Mouse (Mus musculus) limb, embryonic 15.5 days (tissue): ENCODE results near the gene Fto. TPM values are rescaled to one million over a fixed set of nuclear protein-coding genes. Genes with fewer than 3 reads are reported as not detected.

ENCODE experiments used
- ATAC-seq: fragments of 200-750 bp; cut with Nextera tagmentation; 2 replicates; pipeline ENCODE4 v1.8.0; 2017; ENCODE audit warnings: low read depth, moderate TSS enrichment; ENCODE audit not compliant: insufficient number of reproducible peaks, low FRiP score, low TSS enrichment
- H3K27ac ChIP-seq: fragments of 300-500 bp; sonication (generic); 2 replicates; pipeline ENCODE4 v1.5.1; 2015; ENCODE audit warnings: moderate library complexity, mild to moderate bottlenecking, inconsistent platforms
- H3K27me3 ChIP-seq: fragments of 300-500 bp; sonication (generic); 2 replicates; pipeline ENCODE4 v1.6.1; 2015; ENCODE audit warnings: inconsistent platforms
- H3K36me3 ChIP-seq: fragments of 300-500 bp; sonication (generic); 2 replicates; pipeline ENCODE4 v1.6.1; 2015; ENCODE audit warnings: inconsistent platforms
- H3K4me1 ChIP-seq: fragments of 300-500 bp; sonication (generic); 2 replicates; pipeline ENCODE4 v1.6.1; 2015; ENCODE audit warnings: inconsistent platforms
- H3K4me2 ChIP-seq: fragments of 300-500 bp; sonication (generic); 2 replicates; pipeline ENCODE4 v1.6.1; 2015; ENCODE audit warnings: mild to moderate bottlenecking, inconsistent platforms
- H3K4me3 ChIP-seq: fragments of 300-500 bp; sonication (generic); 2 replicates; pipeline ENCODE4 v1.5.1; 2015; ENCODE audit warnings: mild to moderate bottlenecking, inconsistent platforms
- H3K9ac ChIP-seq: fragments of 300-500 bp; sonication (generic); 2 replicates; pipeline ENCODE4 v1.6.1; 2015; ENCODE audit warnings: inconsistent platforms
- H3K9me3 ChIP-seq: fragments of 300-500 bp; sonication (generic); 2 replicates; pipeline ENCODE4 v1.6.1; 2016; ENCODE audit warnings: inconsistent platforms
- WGBS: fragments of 180-500 bp; shearing (Covaris S2); methylation state at CpG from one replicate; pipeline ENCODE4 v1.1.7; 2015; 5-methylcytosine and 5-hydroxymethylcytosine counted together
- polyA plus RNA-seq: library from polyadenylated mRNA; unstranded; fragments of >200 nt; fragmentation: Nextera tagmentation; extraction: Ambion mirVana; gene quantifications from 2 replicates; pipeline ENCODE4 v1.2.1, GENCODE M21; 2015

Fto gene
- polyA plus RNA-seq, 1 experiment from 2014 or later: 97.1 TPM

GRCm38 (mm10) chr8:91445516-91445915 lies 132.2 kb downstream of the Fto start:
- Histone ChIP-seq H3K4me2 (no peak overlapping the region), H3K9me3 (no peaks in the 10 kb centered on the region), H3K9ac (no peak overlapping the region), H3K4me1 (peaks cover 21% of the 10 kb centered on the region), H3K4me3 (no peak overlapping the region), H3K27ac (peak overlapping the region; percentile 57), H3K27me3 (no peaks in the 10 kb centered on the region), H3K36me3 (no peaks in the 10 kb centered on the region)
- no peak for ATAC-seq
- WGBS: 46% methylated on average over 10 of the region's 10 CpGs

- Histone ChIP-seq H3K4me2 (no peak overlapping the region), H3K9ac (no peak overlapping the region), H3K4me1 (peaks cover 21% of the 10 kb centered on the region), H3K36me3 (no peaks in the 10 kb centered on the region), H3K4me3 (no peak overlapping the region), H3K9me3 (no peaks in the 10 kb centered on the region), H3K27me3 (no peaks in the 10 kb centered on the region), H3K27ac (peak overlapping the region; percentile 57)
- WGBS: 48% methylated on average over 5 of the region's 5 CpGs
- ATAC-seq: no peak
These were observed 132.7 kb downstream of the Fto start for GRCm38 (mm10) chr8:91446008-91446407.

- Histone ChIP-seq H3K4me2 (no peak overlapping the region), H3K4me3 (no peak overlapping the region), H3K27me3 (no peaks in the 10 kb centered on the region), H3K9me3 (no peaks in the 10 kb centered on the region), H3K27ac (no peak overlapping the region), H3K36me3 (no peaks in the 10 kb centered on the region), H3K4me1 (peaks cover 21% of the 10 kb centered on the region), H3K9ac (no peak overlapping the region)
- WGBS: 88% methylated on average over 7 of the region's 7 CpGs
- no peak for ATAC-seq
These were observed 135.5 kb downstream of the Fto start for GRCm38 (mm10) chr8:91448667-91449329.

GRCm38 (mm10) chr8:91454926-91455325 lies 141.6 kb downstream of the Fto start:
- 98% methylated on average over 2 of the region's 2 CpGs for WGBS

GRCm38 (mm10) chr8:91455591-91455990 lies 142.3 kb downstream of the Fto start:
- no peak overlapping the region for H3K4me3 ChIP-seq
- no peaks in the 10 kb centered on the region for H3K4me1 ChIP-seq
- no peak overlapping the region for H3K9ac ChIP-seq
- no peak overlapping the region for H3K27ac ChIP-seq
- H3K36me3 ChIP-seq: peaks cover 6% of the 10 kb centered on the region; the same call in 1 of the 2 replicates
- no peaks in the 10 kb centered on the region for H3K9me3 ChIP-seq
- no peak for ATAC-seq
- no peak overlapping the region for H3K4me2 ChIP-seq
- no peaks in the 10 kb centered on the region for H3K27me3 ChIP-seq
- 95% methylated on average over 5 of the region's 5 CpGs for WGBS

More at GRCm38 (mm10) chr8:91454926-91455325, 141.6 kb downstream of the Fto start:
- no peaks in the 10 kb centered on the region for H3K9me3 ChIP-seq
- H3K4me1 ChIP-seq: no peaks in the 10 kb centered on the region
- H3K27me3 ChIP-seq: no peaks in the 10 kb centered on the region
- H3K4me3 ChIP-seq: no peak overlapping the region
- H3K36me3 ChIP-seq: peaks cover 6% of the 10 kb centered on the region; the same call in 1 of the 2 replicates
- H3K27ac ChIP-seq: no peak overlapping the region
- no peak overlapping the region for H3K9ac ChIP-seq
- ATAC-seq: no peak
- no peak overlapping the region for H3K4me2 ChIP-seq

- H3K27ac ChIP-seq: no peak overlapping the region
- H3K4me2 ChIP-seq: no peak overlapping the region
- no peak overlapping the region for H3K9ac ChIP-seq
- no peaks in the 10 kb centered on the region for H3K9me3 ChIP-seq
- no peaks in the 10 kb centered on the region for H3K27me3 ChIP-seq
- peaks cover 6% of the 10 kb centered on the region; the same call in 1 of the 2 replicates for H3K36me3 ChIP-seq
- H3K4me1 ChIP-seq: no peaks in the 10 kb centered on the region
- H3K4me3 ChIP-seq: no peak overlapping the region
- no peak for ATAC-seq
- 77% methylated on average over 1 of the region's 1 CpGs for WGBS
These were observed 144.7 kb downstream of the Fto start for GRCm38 (mm10) chr8:91458016-91458415.

- WGBS: 95% methylated on average over 6 of the region's 6 CpGs
- Histone ChIP-seq H3K4me1 (no peaks in the 10 kb centered on the region), H3K9ac (no peak overlapping the region), H3K9me3 (no peaks in the 10 kb centered on the region), H3K36me3 (no peaks in the 10 kb centered on the region), H3K27ac (no peak overlapping the region), H3K27me3 (no peaks in the 10 kb centered on the region), H3K4me3 (no peak overlapping the region), H3K4me2 (no peak overlapping the region)
- ATAC-seq: no peak
These were observed 147.6 kb downstream of the Fto start for GRCm38 (mm10) chr8:91460965-91461364.

GRCm38 (mm10) chr8:91463757-91464156 lies 150.4 kb downstream of the Fto start:
- 58% methylated on average over 2 of the region's 2 CpGs for WGBS

GRCm38 (mm10) chr8:91467463-91467862 lies 154.1 kb downstream of the Fto start:
- Histone ChIP-seq H3K27ac (no peak overlapping the region), H3K4me2 (no peak overlapping the region), H3K4me1 (no peaks in the 10 kb centered on the region), H3K9ac (no peak overlapping the region), H3K9me3 (no peaks in the 10 kb centered on the region), H3K36me3 (peaks cover 8% of the 10 kb centered on the region; the same call in 1 of the 2 replicates), H3K27me3 (no peaks in the 10 kb centered on the region), H3K4me3 (no peak overlapping the region)
- 68% methylated on average over 3 of the region's 3 CpGs for WGBS
- ATAC-seq: no peak

More at GRCm38 (mm10) chr8:91463757-91464156, 150.4 kb downstream of the Fto start:
- Histone ChIP-seq H3K4me2 (no peak overlapping the region), H3K27me3 (no peaks in the 10 kb centered on the region), H3K4me3 (no peak overlapping the region), H3K36me3 (no peaks in the 10 kb centered on the region), H3K9ac (no peak overlapping the region), H3K4me1 (no peaks in the 10 kb centered on the region), H3K9me3 (no peaks in the 10 kb centered on the region), H3K27ac (no peak overlapping the region)
- no peak for ATAC-seq

- 79% methylated on average over 8 of the region's 8 CpGs for WGBS
- H3K27ac ChIP-seq: no peak overlapping the region
- no peaks in the 10 kb centered on the region for H3K27me3 ChIP-seq
- H3K9me3 ChIP-seq: no peaks in the 10 kb centered on the region
- H3K9ac ChIP-seq: no peak overlapping the region
- H3K4me2 ChIP-seq: no peak overlapping the region
- H3K4me3 ChIP-seq: no peak overlapping the region
- ATAC-seq: no peak
- peaks cover 8% of the 10 kb centered on the region; the same call in 1 of the 2 replicates for H3K36me3 ChIP-seq
- no peaks in the 10 kb centered on the region for H3K4me1 ChIP-seq
These were observed 154.7 kb downstream of the Fto start for GRCm38 (mm10) chr8:91467881-91468534.

GRCm38 (mm10) chr8:91469441-91469840 lies 156.1 kb downstream of the Fto start:
- H3K36me3 ChIP-seq: peaks cover 13% of the 10 kb centered on the region
- no peak overlapping the region for H3K9ac ChIP-seq
- no peaks in the 10 kb centered on the region for H3K9me3 ChIP-seq
- H3K4me1 ChIP-seq: no peaks in the 10 kb centered on the region
- H3K27ac ChIP-seq: no peak overlapping the region
- no peak for ATAC-seq
- 87% methylated on average over 8 of the region's 8 CpGs for WGBS
- no peak overlapping the region for H3K4me3 ChIP-seq
- no peaks in the 10 kb centered on the region for H3K27me3 ChIP-seq
- H3K4me2 ChIP-seq: no peak overlapping the region

GRCm38 (mm10) chr8:91474731-91475279 lies 161.5 kb downstream of the Fto start:
- Histone ChIP-seq H3K27ac (no peak overlapping the region), H3K4me3 (no peak overlapping the region), H3K36me3 (peaks cover 38% of the 10 kb centered on the region), H3K4me2 (no peak overlapping the region), H3K4me1 (no peaks in the 10 kb centered on the region), H3K9ac (no peak overlapping the region), H3K9me3 (no peaks in the 10 kb centered on the region), H3K27me3 (no peaks in the 10 kb centered on the region)
- no peak for ATAC-seq
- 78% methylated on average over 6 of the region's 6 CpGs for WGBS
